Mouse (Mus musculus) brain, embryonic 14.5 days (tissue): ENCODE measurements around the gene Irx2. TPM values are rescaled to one million over a fixed set of nuclear protein-coding genes. Genes with fewer than 3 reads are reported as not detected.
A peak's percentile ranks its signal among the peaks of the same experiment; 100 is the strongest.

Experiments used
- DNase-seq: peaks from one replicate; pipeline ENCODE4 v3.0.0-alpha.2; 2011; ENCODE audit warnings: low read depth
- CTCF ChIP-seq: fragments of 200-500 bp; IDR thresholded peaks from 2 replicates; pipeline ENCODE4 v1.5.1; 2012; ENCODE audit warnings: inconsistent platforms, mild to moderate bottlenecking, moderate library complexity, borderline replicate concordance; ENCODE audit not compliant: insufficient read depth, insufficient read length; ENCODE audit errors: extremely low read depth
- POLR2A ChIP-seq: fragments of 200-500 bp; IDR thresholded peaks from 2 replicates; pipeline ENCODE4 v1.6.1; 2012; ENCODE audit warnings: mild to moderate bottlenecking, inconsistent platforms, borderline replicate concordance; ENCODE audit not compliant: poor library complexity, insufficient read depth, insufficient read length, severe bottlenecking; ENCODE audit errors: extremely low read depth
- polyA plus RNA-seq: library from polyadenylated mRNA; depleted of rRNA; stranded (reverse); fragments of >200 nt; gene quantifications from 2 replicates; pipeline ENCODE4 v1.2.3, GENCODE M21; 2012

The Irx2 gene
- polyA plus RNA-seq, 1 experiment = 89.3 TPM

GRCm38 (mm10) chr13:72639441-72640130 is 11.0 kb downstream of the Irx2 start:
- TF ChIP-seq POLR2A (no peak), CTCF (no peak)
- peak; percentile 79 for DNase-seq

- TF ChIP-seq CTCF (peak; percentile 47; the same call in 1 of the 2 replicates), POLR2A (no peak)
- DNase-seq = peak; percentile 61
Observed at GRCm38 (mm10) chr13:72640131-72640521, 11.5 kb downstream of the Irx2 start.

GRCm38 (mm10) chr13:72656447-72656846 is 27.8 kb downstream of the Irx2 start:
- TF ChIP-seq POLR2A (no peak), CTCF (no peak)
- no peak for DNase-seq

GRCm38 (mm10) chr13:72675826-72676225 is 47.2 kb downstream of the Irx2 start:
- no peak for DNase-seq

More at GRCm38 (mm10) chr13:72675826-72676225, 47.2 kb downstream of the Irx2 start:
- TF ChIP-seq POLR2A (no peak), CTCF (no peak)
